Mouse (Mus musculus) layer of hippocampus, adult 18-20 months (tissue): ENCODE data around the gene Cobl. TPM values are rescaled to one million over a fixed set of nuclear protein-coding genes. Genes with fewer than 3 reads are reported as not detected.

Experiments used
- DNase-seq, 2 experiments: peaks; one replicate each; pipeline ENCODE4 v3.0.0; 2022; ENCODE audit warnings: low spot score in 2 of 2
- total RNA-seq, 2 experiments: library from RNA; stranded (reverse); gene quantifications; 2 replicates each; pipeline ENCODE4 v1.2.3; 2021

Gene Cobl
- total RNA-seq, 2 experiments from 2014 or later = 18.0 to 27.4 TPM

GRCm38 (mm10) chr11:12314278-12315043 is 150.3 kb downstream of the Cobl start:
- DNase-seq = peak in 1 of 2 experiments; percentile 57

- no peak for DNase-seq
Observed at GRCm38 (mm10) chr11:12311419-12311818, 153.3 kb downstream of the Cobl start.

GRCm38 (mm10) chr11:12309423-12310023 is 155.2 kb downstream of the Cobl start:
- no peak for DNase-seq

GRCm38 (mm10) chr11:12304879-12305278 is 159.9 kb downstream of the Cobl start:
- DNase-seq = no peak

- peak in 1 of 2 experiments; percentile 29 for DNase-seq
Observed at GRCm38 (mm10) chr11:12299701-12300446, 164.9 kb downstream of the Cobl start.

- DNase-seq = no peak
Observed at GRCm38 (mm10) chr11:12291654-12291935, 173.2 kb downstream of the Cobl start.

GRCm38 (mm10) chr11:12290911-12291653 is 173.7 kb downstream of the Cobl start:
- peak; percentile 35 to 84 for DNase-seq

- no peak for DNase-seq
Observed at GRCm38 (mm10) chr11:12285319-12286021, 179.3 kb downstream of the Cobl start.

- no peak for DNase-seq
Observed at GRCm38 (mm10) chr11:12280711-12281110, 184.0 kb downstream of the Cobl start.

- DNase-seq = no peak
Observed at GRCm38 (mm10) chr11:12274276-12274675, 190.5 kb downstream of the Cobl start.

GRCm38 (mm10) chr11:12273726-12274125 is 191.0 kb downstream of the Cobl start:
- no peak for DNase-seq

GRCm38 (mm10) chr11:12258411-12258810 is 206.3 kb downstream of the Cobl start:
- DNase-seq = no peak

- DNase-seq = no peak
Observed at GRCm38 (mm10) chr11:12257324-12258118, 207.2 kb downstream of the Cobl start.

GRCm38 (mm10) chr11:12245327-12245915 is 219.3 kb downstream of the Cobl start:
- DNase-seq = no peak

- DNase-seq = no peak
Observed at GRCm38 (mm10) chr11:12236341-12236740, 228.4 kb downstream of the Cobl start.

- no peak for DNase-seq
Observed at GRCm38 (mm10) chr11:12234876-12235275, 229.9 kb downstream of the Cobl start.

GRCm38 (mm10) chr11:12234126-12234525 is 230.6 kb downstream of the Cobl start:
- no peak for DNase-seq

GRCm38 (mm10) chr11:12232743-12233125 is 232.0 kb downstream of the Cobl start:
- DNase-seq = no peak

GRCm38 (mm10) chr11:12232041-12232742 is 232.6 kb downstream of the Cobl start:
- peak; percentile 62 to 81 for DNase-seq
